Mouse (Mus musculus) embryonic facial prominence, embryonic 14.5 days (tissue): ENCODE measurements around the gene Prkd3. TPM values are rescaled to one million over a fixed set of nuclear protein-coding genes. Genes with fewer than 3 reads are reported as not detected.

ENCODE experiments used
- ATAC-seq: fragments of 200-750 bp; cut with Nextera tagmentation; 2 replicates; pipeline ENCODE4 v1.8.0; 2017; ENCODE audit warnings: low read depth, moderate number of reproducible peaks, moderate TSS enrichment
- DNase-seq: peaks from one replicate; pipeline ENCODE4 v3.0.0-alpha.2; 2015; ENCODE audit warnings: low spot score
- H3K27ac ChIP-seq: fragments of 300-500 bp; sonication (generic); replicated peaks from 2 replicates; pipeline ENCODE4 v1.5.1; 2014; ENCODE audit warnings: low read depth, mild to moderate bottlenecking, low read length, moderate library complexity
- H3K27me3 ChIP-seq: fragments of 300-500 bp; sonication (generic); replicated peaks from 2 replicates; pipeline ENCODE4 v1.6.1; 2014; ENCODE audit warnings: low read length; ENCODE audit not compliant: control insufficient read depth, insufficient read depth
- H3K36me3 ChIP-seq: fragments of 300-500 bp; sonication (generic); 2 replicates; pipeline ENCODE4 v1.6.1; 2014; ENCODE audit warnings: low read length, mixed read lengths; ENCODE audit not compliant: control insufficient read depth, insufficient read depth
- H3K4me1 ChIP-seq: fragments of 300-500 bp; sonication (generic); 2 replicates; pipeline ENCODE4 v1.6.1; 2014; ENCODE audit warnings: antibody characterized with exemption, low read length; ENCODE audit not compliant: control insufficient read depth, insufficient read depth
- H3K4me2 ChIP-seq: fragments of 300-500 bp; sonication (generic); 2 replicates; pipeline ENCODE4 v1.6.1; 2014; ENCODE audit warnings: low read depth, mild to moderate bottlenecking, low read length, moderate library complexity, mixed read lengths
- H3K4me3 ChIP-seq: fragments of 300-500 bp; sonication (generic); 2 replicates; pipeline ENCODE4 v1.5.1; 2014; ENCODE audit warnings: low read depth, mild to moderate bottlenecking, low read length
- H3K9ac ChIP-seq: fragments of 300-500 bp; sonication (generic); 2 replicates; pipeline ENCODE4 v1.6.1; 2014; ENCODE audit warnings: low read depth, mild to moderate bottlenecking, low read length, moderate library complexity, mixed read lengths
- H3K9me3 ChIP-seq: fragments of 300-500 bp; sonication (generic); 2 replicates; pipeline ENCODE4 v1.6.1; 2016; ENCODE audit warnings: low read length; ENCODE audit not compliant: control insufficient read depth
- WGBS: fragments of 180-500 bp; shearing (Covaris S2); extraction: QIAGEN DNeasy Blood & Tissue Kit; methylation state at CpG from one replicate; pipeline ENCODE4 v1.1.7; 2014; 5-methylcytosine and 5-hydroxymethylcytosine counted together
- polyA plus RNA-seq: library from polyadenylated mRNA; unstranded; fragments of >200 nt; fragmentation: Nextera tagmentation; extraction: Ambion mirVana; gene quantifications from 2 replicates; pipeline ENCODE4 v1.2.1, GENCODE M21; 2014

Prkd3 gene
- polyA plus RNA-seq, 1 experiment from 2014 or later = 42.3 TPM

DNA sequence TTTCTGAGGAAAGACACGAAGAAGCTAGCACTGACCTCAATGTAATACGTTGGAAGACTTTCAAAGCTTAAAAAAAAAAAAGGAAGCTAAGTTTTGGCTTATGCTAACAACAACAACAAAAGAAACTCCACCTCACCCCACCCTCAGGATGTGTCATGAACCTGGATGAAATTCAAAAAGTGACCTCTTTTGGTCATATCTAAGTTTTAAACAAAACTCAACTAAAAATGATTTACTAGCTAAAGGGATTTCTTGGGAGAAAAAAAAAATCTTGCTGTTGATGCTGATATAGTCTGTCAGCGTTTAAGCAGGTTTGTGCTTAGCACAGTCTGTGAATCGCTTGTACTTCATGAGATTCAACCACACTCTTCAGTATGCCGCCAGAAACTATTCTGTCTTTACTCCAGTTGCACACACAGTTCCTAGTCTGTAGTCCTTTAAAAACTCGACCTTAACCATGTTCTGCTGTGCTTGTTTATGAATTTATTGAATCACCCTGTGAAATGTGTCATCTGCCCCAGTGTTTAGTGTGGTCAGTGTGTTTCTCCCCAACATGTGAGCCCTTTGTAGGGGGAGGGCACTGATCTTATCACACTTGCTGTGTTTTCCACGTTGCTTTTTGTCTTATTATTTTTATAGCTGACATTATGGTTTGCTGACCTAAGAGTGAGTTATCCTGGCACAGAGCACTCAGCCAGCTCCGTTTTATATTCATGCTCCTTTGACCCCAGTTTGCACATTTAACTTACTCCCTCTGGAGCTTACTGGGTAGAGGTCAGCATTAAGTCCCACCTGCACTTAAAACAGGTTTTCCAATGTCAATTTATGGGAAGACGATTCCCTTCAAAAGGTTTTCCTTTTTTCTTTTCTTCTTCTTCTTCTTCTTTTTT is 25.4 kb downstream of the Prkd3 start:
- DNase-seq = no peak

GRCm38 (mm10) chr17:78994382-78994781 is 26.2 kb downstream of the Prkd3 start:
- H3K9me3 ChIP-seq = no peaks in the 10 kb centered on the region
- H3K4me1 ChIP-seq = no peaks in the 10 kb centered on the region
- no peak overlapping the region for H3K4me3 ChIP-seq
- 66% methylated on average over 8 of the region's 8 CpGs for WGBS
- no peak overlapping the region for H3K4me2 ChIP-seq
- DNase-seq (no peak), ATAC-seq (no peak)
- H3K36me3 ChIP-seq = no peaks in the 10 kb centered on the region
- H3K27ac ChIP-seq = no peak overlapping the region
- no peak overlapping the region for H3K9ac ChIP-seq
- no peaks in the 10 kb centered on the region for H3K27me3 ChIP-seq

More for the DNA sequence above, 25.4 kb downstream of the Prkd3 start:
- Histone ChIP-seq H3K36me3 (no peaks in the 10 kb centered on the region), H3K4me2 (no peak overlapping the region), H3K27me3 (no peaks in the 10 kb centered on the region), H3K4me3 (no peak overlapping the region), H3K4me1 (no peaks in the 10 kb centered on the region), H3K9me3 (no peaks in the 10 kb centered on the region), H3K9ac (no peak overlapping the region), H3K27ac (no peak overlapping the region)
- 70% methylated on average over 9 of the region's 9 CpGs for WGBS
- ATAC-seq = no peak

- H3K27ac ChIP-seq = no peak overlapping the region
- H3K4me3 ChIP-seq = no peak overlapping the region
- H3K27me3 ChIP-seq = no peaks in the 10 kb centered on the region
- WGBS = 53% methylated on average over 2 of the region's 2 CpGs
- no peaks in the 10 kb centered on the region for H3K4me1 ChIP-seq
- DNase-seq (no peak), ATAC-seq (no peak)
- H3K36me3 ChIP-seq = no peaks in the 10 kb centered on the region
- H3K9me3 ChIP-seq = no peaks in the 10 kb centered on the region
- H3K4me2 ChIP-seq = no peak overlapping the region
- H3K9ac ChIP-seq = no peak overlapping the region
Measured at GRCm38 (mm10) chr17:78993670-78994069, 26.9 kb downstream of the Prkd3 start.

GRCm38 (mm10) chr17:78992303-78993027 is 28.2 kb downstream of the Prkd3 start:
- Histone ChIP-seq H3K27me3 (no peaks in the 10 kb centered on the region), H3K27ac (no peak overlapping the region), H3K9me3 (no peaks in the 10 kb centered on the region), H3K4me3 (no peak overlapping the region), H3K4me2 (no peak overlapping the region), H3K36me3 (no peaks in the 10 kb centered on the region), H3K4me1 (no peaks in the 10 kb centered on the region), H3K9ac (no peak overlapping the region)
- ATAC-seq = no peak
- DNase-seq = no peak
- 65% methylated on average over 9 of the region's 9 CpGs for WGBS

DNA sequence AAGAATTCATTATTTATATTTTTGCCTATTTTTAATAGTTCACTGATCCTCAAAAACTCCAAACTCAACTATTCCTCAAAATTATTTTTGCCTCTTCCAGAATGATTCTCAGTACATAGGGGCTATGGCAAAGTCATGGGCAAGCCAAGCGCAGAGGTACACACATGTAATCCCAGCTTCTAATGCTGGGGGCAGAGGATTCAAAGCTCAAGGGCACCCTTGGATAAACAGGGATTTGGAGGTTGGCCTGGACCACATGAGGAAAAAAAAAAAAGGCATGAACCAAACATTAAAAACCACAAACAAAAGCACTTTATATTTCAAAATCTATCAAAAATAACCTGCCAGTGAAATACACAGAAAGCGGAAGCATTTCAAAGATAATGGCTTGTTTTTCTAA is 29.1 kb downstream of the Prkd3 start:
- Histone ChIP-seq H3K27ac (no peak overlapping the region), H3K4me1 (no peaks in the 10 kb centered on the region), H3K36me3 (no peaks in the 10 kb centered on the region), H3K9me3 (no peaks in the 10 kb centered on the region), H3K4me3 (no peak overlapping the region), H3K4me2 (no peak overlapping the region), H3K9ac (no peak overlapping the region), H3K27me3 (no peaks in the 10 kb centered on the region)
- WGBS = 99% methylated on average over 2 of the region's 2 CpGs
- ATAC-seq (no peak), DNase-seq (no peak)

DNA sequence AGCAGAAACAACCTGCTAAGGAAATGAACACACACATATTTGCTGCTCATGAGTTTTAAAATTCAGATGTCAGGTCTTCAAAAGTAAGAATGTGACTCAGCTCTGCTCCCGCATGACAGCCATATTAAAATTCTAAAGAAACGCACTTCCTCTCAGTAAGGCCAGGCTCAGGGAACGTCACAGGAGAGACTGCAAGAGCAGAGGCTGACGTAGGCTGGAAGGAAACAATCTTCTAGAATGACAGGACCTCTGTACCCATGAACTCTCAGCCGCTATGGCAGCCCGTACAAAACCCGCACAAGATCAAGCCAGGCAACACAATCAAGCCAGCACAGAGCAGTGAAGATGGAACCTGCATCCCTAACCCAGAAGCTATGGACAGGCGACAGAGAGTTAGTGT is 31.6 kb downstream of the Prkd3 start:
- H3K4me3 ChIP-seq = no peak overlapping the region
- no peaks in the 10 kb centered on the region for H3K27me3 ChIP-seq
- DNase-seq = no peak
- no peak for ATAC-seq
- no peaks in the 10 kb centered on the region for H3K9me3 ChIP-seq
- H3K4me2 ChIP-seq = no peak overlapping the region
- 65% methylated on average over 8 of the region's 8 CpGs for WGBS
- H3K4me1 ChIP-seq = no peaks in the 10 kb centered on the region
- H3K36me3 ChIP-seq = peaks cover 3% of the 10 kb centered on the region; the same call in 1 of the 2 replicates
- H3K9ac ChIP-seq = no peak overlapping the region
- no peak overlapping the region for H3K27ac ChIP-seq

GRCm38 (mm10) chr17:78983736-78984135 is 36.9 kb downstream of the Prkd3 start:
- H3K36me3 ChIP-seq = peaks cover 45% of the 10 kb centered on the region

GRCm38 (mm10) chr17:78983166-78983565 is 37.5 kb downstream of the Prkd3 start:
- no peak for ATAC-seq
- peaks cover 45% of the 10 kb centered on the region for H3K36me3 ChIP-seq

More at GRCm38 (mm10) chr17:78983736-78984135, 36.9 kb downstream of the Prkd3 start:
- Histone ChIP-seq H3K27me3 (no peaks in the 10 kb centered on the region), H3K9ac (no peak overlapping the region), H3K4me3 (no peak overlapping the region), H3K9me3 (no peaks in the 10 kb centered on the region), H3K4me2 (no peak overlapping the region), H3K27ac (no peak overlapping the region), H3K4me1 (no peaks in the 10 kb centered on the region)
- ATAC-seq (no peak), DNase-seq (no peak)
- WGBS = 79% methylated on average over 3 of the region's 3 CpGs

More at GRCm38 (mm10) chr17:78983166-78983565, 37.5 kb downstream of the Prkd3 start:
- Histone ChIP-seq H3K27ac (no peak overlapping the region), H3K4me1 (no peaks in the 10 kb centered on the region), H3K27me3 (no peaks in the 10 kb centered on the region), H3K9ac (no peak overlapping the region), H3K4me2 (no peak overlapping the region), H3K4me3 (no peak overlapping the region), H3K9me3 (no peaks in the 10 kb centered on the region)
- no peak for DNase-seq
- 93% methylated on average over 8 of the region's 8 CpGs for WGBS
